Mouse (Mus musculus) erythroblast, embryonic 14.5 days (primary cell): ENCODE data around the gene Pptc7. TPM values are rescaled to one million over a fixed set of nuclear protein-coding genes. Genes with fewer than 3 reads are reported as not detected.

ENCODE experiments used
- H3K27me3 ChIP-seq: 2 replicates; pipeline ENCODE4 v1.6.1; 2012; ENCODE audit warnings: inconsistent platforms; ENCODE audit not compliant: control insufficient read depth
- H3K36me3 ChIP-seq: 2 replicates; pipeline ENCODE4 v1.6.1; 2012; ENCODE audit warnings: mild to moderate bottlenecking, inconsistent platforms; ENCODE audit not compliant: control insufficient read depth
- H3K4me1 ChIP-seq: 2 replicates; pipeline ENCODE4 v1.6.1; 2012; ENCODE audit warnings: inconsistent platforms; ENCODE audit not compliant: control insufficient read depth
- H3K4me3 ChIP-seq: replicated peaks from 2 replicates; pipeline ENCODE3; 2012; ENCODE audit warnings: moderate library complexity, mild to moderate bottlenecking, inconsistent platforms
- H3K9me3 ChIP-seq: 2 replicates; pipeline ENCODE4 v1.6.1; 2012; ENCODE audit warnings: low read length, inconsistent platforms, mixed read lengths; ENCODE audit not compliant: control insufficient read depth
- GATA1 ChIP-seq: IDR thresholded peaks from 2 replicates; pipeline ENCODE4 v1.6.1; 2012; ENCODE audit warnings: low read length, inconsistent platforms, mixed read lengths
- TAL1 ChIP-seq: IDR thresholded peaks from 3 replicates; pipeline ENCODE4 v1.6.1; 2012; ENCODE audit warnings: low read length, inconsistent platforms, mixed read lengths
- polyA plus RNA-seq: library from polyadenylated mRNA; stranded (reverse); fragments of >175 nt; gene quantifications from 2 replicates; pipeline ENCODE4 v1.2.3, GENCODE M21; 2012

Gene Pptc7
- polyA plus RNA-seq, 1 experiment: 0.12 TPM

DNA sequence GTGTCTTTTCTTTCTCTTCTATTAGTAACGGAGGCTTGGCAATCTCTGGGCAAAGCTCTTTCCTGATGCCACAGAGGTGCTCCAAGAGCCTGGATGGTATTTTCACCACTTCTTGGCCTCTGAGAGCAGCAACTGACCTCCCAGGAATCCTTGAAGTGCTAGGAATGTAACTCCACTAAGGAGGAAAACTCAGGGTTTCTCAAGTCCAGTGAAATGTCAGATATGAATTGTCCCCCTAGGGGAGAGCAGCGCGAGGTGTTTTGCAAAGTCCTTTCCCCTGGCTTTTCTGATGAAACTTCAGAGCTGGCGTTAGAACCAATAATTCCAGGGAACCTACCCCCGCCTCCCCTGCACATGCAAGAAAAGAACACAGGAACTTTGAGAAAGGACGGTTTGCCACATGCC, 3.7 kb upstream of the Pptc7 start:
- Histone ChIP-seq H3K36me3 (no peaks in the 10 kb centered on the region), H3K27me3 (peaks cover 41% of the 10 kb centered on the region), H3K4me3 (no peak overlapping the region), H3K9me3 (no peaks in the 10 kb centered on the region), H3K4me1 (peaks cover 18% of the 10 kb centered on the region)
- no peak for TF ChIP-seq TAL1
- no peak for TF ChIP-seq GATA1

DNA sequence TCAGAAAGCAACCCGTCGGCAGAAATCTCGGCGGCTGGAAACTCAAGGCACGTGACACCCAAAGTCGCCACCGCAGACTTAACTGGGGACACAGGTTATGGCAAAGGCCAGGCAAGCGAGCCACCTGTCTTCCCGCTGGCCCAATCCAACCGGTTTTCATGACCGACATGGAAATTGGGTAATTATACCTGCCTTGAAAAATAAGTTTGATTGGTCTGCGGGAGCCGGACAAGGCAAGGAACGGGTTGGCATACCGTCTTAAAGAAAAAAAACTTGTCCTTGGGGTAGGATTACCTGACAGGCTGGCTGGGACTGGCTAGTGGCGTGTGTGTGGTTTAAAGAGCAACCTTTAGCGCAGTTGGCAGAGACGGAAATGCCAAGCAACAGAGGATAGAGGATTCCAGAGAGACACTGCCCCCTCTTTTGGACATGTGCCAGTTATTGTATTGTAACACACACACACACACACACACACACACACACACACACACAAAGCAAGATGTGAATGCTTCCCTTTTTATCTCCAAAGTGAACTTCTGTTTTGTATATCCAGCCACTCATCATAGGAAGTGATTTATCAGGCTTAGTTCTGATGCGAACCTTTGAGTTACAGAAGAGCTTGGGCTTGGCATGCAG, 3.2 kb upstream of the Pptc7 start:
- Histone ChIP-seq H3K4me3 (no peak overlapping the region), H3K9me3 (no peaks in the 10 kb centered on the region), H3K27me3 (peaks cover 40% of the 10 kb centered on the region), H3K36me3 (no peaks in the 10 kb centered on the region), H3K4me1 (peaks cover 23% of the 10 kb centered on the region)
- no peak for TF ChIP-seq GATA1
- no peak for TF ChIP-seq TAL1

DNA sequence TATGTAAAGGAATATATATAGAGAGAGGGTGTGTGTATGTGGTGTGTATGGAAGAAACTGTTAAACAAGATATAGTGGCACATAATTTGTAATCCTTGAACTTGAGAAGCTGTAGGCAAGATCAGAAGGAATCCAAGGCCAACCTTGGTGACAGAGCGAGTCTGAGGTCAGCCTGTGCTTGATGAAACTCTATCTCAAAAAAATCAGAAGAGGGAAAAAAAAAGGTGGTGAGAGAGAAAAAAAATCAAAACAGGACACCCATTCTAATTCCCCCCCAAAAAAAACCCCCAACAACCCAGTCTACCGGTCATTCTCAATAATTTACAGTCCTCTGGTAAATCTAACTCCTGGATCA, 360 bp upstream of the Pptc7 start:
- Histone ChIP-seq H3K9me3 (no peaks in the 10 kb centered on the region), H3K27me3 (peaks cover 32% of the 10 kb centered on the region), H3K4me3 (peak overlapping the region; percentile 77), H3K36me3 (peaks cover 16% of the 10 kb centered on the region), H3K4me1 (peaks cover 46% of the 10 kb centered on the region)
- no peak for TF ChIP-seq GATA1
- no peak for TF ChIP-seq TAL1

DNA sequence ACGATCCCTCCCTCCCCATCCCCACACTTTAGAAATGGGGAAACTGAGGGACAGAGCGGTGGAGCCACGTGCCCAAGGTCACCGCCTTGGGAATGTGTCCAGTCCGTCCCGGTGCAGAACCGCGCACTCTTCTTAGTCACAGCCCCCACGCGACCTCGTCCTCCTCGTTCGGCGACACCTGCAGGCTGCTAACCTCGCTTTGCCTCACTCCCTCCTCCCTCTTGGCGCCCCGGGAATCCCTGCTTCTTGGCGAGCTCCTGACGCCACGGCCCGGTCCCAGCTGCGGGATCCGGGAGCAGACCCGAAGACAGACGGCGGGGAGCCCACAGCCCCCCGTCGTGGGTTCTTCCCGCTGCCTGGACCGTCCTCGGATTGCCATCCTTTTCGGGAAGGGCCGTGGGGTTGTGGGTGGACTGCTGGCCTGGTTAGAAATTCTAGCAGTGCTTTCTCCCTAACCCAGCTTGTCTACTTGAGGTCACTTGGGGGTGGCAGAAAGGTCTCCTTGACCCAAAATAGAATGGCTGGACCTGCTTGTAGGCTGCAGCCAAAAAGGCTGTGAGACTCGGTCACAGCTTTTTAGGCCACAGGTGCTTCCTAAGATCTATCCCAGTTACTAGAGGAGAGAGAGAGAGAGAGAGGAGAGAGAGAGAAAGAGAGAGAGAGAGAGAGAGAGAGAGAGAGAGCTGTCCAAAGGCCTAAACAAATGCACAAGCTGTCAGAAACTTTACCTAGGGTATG, 1.0 kb downstream of the Pptc7 start:
- peaks cover 27% of the 10 kb centered on the region for H3K36me3 ChIP-seq
- peak overlapping the region; percentile 77 for H3K4me3 ChIP-seq
- no peak for TF ChIP-seq TAL1
- no peak for TF ChIP-seq GATA1
- H3K9me3 ChIP-seq: no peaks in the 10 kb centered on the region
- H3K4me1 ChIP-seq: peaks cover 53% of the 10 kb centered on the region
- H3K27me3 ChIP-seq: peaks cover 24% of the 10 kb centered on the region

DNA sequence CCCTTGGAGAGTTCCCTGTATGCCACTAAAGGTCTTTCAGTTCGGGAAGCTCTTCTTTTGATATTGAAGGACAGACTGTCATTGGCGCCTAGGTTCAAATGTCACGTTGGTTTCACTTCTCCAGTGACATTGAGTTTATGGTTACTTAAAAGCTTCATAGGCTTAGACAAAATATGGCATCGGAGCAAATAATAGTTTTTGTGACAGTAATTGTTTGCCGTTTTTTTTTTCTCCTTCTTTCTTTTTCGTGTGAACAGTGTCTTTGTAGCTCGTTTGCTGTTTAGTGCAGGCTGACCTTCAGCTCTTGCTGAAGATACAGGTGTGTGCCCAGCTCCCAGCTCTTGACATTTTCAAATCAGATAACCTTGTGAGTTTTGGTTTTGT, 1.6 kb downstream of the Pptc7 start:
- no peaks in the 10 kb centered on the region for H3K9me3 ChIP-seq
- peaks cover 18% of the 10 kb centered on the region for H3K27me3 ChIP-seq
- peak overlapping the region; percentile 77 for H3K4me3 ChIP-seq
- TF ChIP-seq GATA1: no peak
- no peak for TF ChIP-seq TAL1
- H3K4me1 ChIP-seq: peaks cover 56% of the 10 kb centered on the region
- peaks cover 30% of the 10 kb centered on the region for H3K36me3 ChIP-seq

DNA sequence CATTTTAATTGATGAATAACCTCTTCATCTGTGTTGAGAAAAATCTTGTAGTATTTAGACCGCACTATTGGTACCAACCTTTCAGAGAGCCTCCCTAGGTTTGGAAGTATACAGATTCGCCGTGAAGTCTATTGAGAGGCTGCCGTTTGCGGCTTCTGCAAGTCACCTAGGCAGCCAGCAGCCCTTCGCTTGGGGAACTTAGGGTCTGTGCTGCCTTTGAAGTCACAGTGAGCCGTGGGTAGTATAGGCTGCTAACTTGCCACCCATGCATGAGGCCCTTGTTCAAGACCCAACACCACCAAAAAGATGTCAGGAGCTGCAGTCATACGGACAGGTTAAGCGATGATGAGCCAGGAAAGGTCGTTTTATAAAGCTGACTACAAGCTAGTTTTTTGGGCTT, 2.0 kb downstream of the Pptc7 start:
- no peaks in the 10 kb centered on the region for H3K9me3 ChIP-seq
- H3K27me3 ChIP-seq: peaks cover 14% of the 10 kb centered on the region
- H3K4me1 ChIP-seq: peaks cover 61% of the 10 kb centered on the region
- no peak for TF ChIP-seq TAL1
- TF ChIP-seq GATA1: no peak
- H3K4me3 ChIP-seq: peak overlapping the region; percentile 77
- H3K36me3 ChIP-seq: peaks cover 30% of the 10 kb centered on the region

DNA sequence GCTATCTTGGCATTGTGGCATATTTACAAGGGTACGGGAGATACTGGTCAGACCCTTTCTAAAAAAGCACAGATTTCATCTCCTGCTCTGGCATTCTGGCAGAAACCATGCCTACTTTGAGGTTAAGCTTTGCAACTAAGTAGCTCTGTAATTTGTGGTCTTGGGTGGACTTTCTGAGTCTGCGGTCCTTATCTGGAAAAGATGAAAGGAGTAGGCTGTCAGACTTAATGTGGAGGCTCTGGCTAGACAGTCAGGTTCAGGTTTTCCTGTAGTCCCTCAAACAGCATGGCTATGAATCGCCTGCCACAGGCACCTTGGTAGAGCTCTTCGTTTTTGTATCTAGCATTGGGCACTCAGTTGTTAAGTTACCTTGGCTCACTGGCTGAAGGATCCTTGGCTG, 2.9 kb downstream of the Pptc7 start:
- no peaks in the 10 kb centered on the region for H3K9me3 ChIP-seq
- TF ChIP-seq TAL1 (no peak), GATA1 (no peak)
- peaks cover 6% of the 10 kb centered on the region for H3K27me3 ChIP-seq
- H3K36me3 ChIP-seq: peaks cover 30% of the 10 kb centered on the region
- H3K4me3 ChIP-seq: no peak overlapping the region
- H3K4me1 ChIP-seq: peaks cover 69% of the 10 kb centered on the region

DNA sequence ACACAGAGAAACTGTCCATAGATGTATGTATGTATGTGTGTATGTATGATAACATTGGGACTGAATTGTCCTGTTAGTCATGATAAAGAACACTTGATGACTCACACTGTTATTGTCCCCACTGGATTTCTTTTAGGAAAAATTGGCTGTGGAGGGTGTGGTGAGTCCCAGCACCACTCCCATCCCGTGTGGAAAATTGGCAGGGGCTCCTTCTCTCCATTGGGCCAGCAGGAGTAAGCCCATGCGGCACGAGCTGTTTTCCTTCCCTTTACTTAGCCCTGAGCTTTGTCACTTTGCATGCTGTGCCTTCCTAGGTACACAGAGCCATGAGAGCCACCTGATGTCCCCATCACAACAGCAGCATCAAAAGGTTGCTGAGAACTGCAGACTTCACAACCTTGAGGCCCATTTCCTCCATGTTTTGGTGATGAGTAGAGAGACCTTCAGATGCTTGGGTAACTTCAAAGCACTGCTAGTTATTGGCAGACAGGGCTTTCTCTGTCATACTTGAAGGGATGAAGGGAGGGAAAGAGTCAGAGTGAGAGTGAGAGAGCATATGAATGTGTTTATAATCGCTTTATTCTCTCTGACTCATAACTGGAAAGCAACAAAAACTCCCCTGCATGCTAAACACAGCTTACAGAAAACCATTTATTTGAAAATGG, 4.1 kb downstream of the Pptc7 start:
- no peaks in the 10 kb centered on the region for H3K27me3 ChIP-seq
- H3K4me3 ChIP-seq: no peak overlapping the region
- TF ChIP-seq GATA1 (no peak), TAL1 (no peak)
- peaks cover 38% of the 10 kb centered on the region for H3K36me3 ChIP-seq
- H3K9me3 ChIP-seq: no peaks in the 10 kb centered on the region
- peaks cover 76% of the 10 kb centered on the region for H3K4me1 ChIP-seq

DNA sequence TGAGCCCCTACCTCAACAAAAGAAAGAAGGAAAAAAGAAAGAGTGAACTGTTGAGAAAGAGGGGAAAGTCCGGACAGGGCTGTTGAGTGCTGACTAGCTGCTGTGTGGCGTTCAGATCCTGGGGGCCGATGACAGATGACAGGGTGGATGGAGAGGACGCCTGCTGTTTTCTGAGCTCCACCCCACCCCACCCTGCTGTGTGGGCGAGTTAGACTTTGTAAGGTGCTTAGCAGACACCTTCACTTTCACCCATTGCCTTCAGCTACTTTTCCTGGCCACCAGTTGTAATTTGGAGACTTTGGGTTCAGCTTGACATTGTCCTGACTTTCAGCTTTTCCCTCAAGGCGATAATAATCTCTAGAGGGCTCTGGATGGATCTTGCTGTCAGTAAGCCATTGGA, 7.0 kb downstream of the Pptc7 start:
- TF ChIP-seq TAL1 (no peak), GATA1 (no peak)
- Histone ChIP-seq H3K9me3 (no peaks in the 10 kb centered on the region), H3K36me3 (peaks cover 54% of the 10 kb centered on the region), H3K4me3 (peak overlapping the region; percentile 39), H3K4me1 (peaks cover 65% of the 10 kb centered on the region), H3K27me3 (no peaks in the 10 kb centered on the region)
